Mouse (Mus musculus) ovary, adult 2 months (tissue): ENCODE results near the gene Ttll7. TPM values are rescaled to one million over a fixed set of nuclear protein-coding genes. Genes with fewer than 3 reads are reported as not detected.

ENCODE experiments used
- polyA plus RNA-seq: library from polyadenylated mRNA; depleted of rRNA; stranded (reverse); fragments of >200 nt; gene quantifications from 2 replicates; pipeline ENCODE4 v1.2.3, GENCODE M21; 2012; rRNA removed

Gene Ttll7
- polyA plus RNA-seq, result 1.3 and 1.4 TPM in 2 replicates

DNA sequence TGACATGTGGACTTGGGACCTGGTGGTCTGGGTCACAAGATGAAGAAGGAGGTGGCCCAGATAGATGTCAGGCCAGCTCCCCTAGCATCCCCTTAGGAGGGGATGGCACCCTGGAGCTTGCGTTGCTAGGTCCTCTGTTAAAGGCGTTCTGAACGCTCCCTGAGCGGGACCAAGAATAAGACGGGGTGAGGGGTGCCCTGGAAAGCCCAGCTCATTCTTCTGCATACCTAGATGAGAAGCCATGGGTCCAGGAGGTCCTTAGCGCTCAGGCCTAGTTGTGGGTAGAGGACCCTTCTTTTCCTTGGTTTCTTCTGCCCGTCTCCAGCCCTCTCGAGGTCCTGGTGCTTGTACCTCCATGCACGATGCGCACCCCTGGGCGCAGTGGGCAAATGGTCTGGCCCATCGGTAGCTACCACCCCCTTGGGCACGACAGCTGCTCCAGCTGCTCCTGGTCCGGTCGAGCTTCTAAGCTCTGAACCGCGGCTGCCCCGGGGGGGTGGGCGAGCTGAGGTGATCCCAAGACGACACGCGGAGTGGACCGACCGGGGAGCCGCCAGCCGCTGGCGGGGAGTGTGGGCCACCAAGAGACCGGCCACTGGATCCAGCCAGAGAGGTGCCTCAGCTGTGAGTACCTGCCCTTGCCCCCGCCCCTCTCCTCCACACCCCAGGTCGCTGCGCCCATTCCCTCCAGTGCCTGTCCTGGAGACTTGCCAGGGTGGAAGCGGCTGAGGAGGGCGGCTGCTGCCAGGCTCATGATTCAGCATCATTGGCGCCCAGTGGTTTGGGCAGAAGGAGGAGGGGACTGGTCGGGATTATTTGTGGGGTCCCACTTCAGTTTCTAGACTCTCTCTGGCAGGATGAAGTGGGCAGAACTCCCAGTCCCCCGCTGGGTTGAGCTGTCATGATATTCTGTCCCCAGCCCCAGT, at the start of gene Ttll7:
Ttll7 (plus strand) TSS at position 402 of the 926 bp plus-strand sequence.

GRCm38 (mm10) chr3:146812901-146813393, 39.2 kb upstream of the Ttll7 start, which contains the start of gene Prkacb:
TSS of gene Prkacb (minus strand) at chr3:146812990.

Other genes starting within 250 kb of the Ttll7 start
- gene Dnase2b, start 236.8 kb upstream of the Ttll7 start, polyA plus RNA-seq, result not detected in 2 replicates
- gene 4930503B20Rik, start 201.1 kb upstream of the Ttll7 start, polyA plus RNA-seq, result not detected in 2 replicates
- 0.26 and 0.31 TPM in 2 replicates for gene Samd13, start 166.8 kb upstream of the Ttll7 start, polyA plus RNA-seq
- gene Prkacb, start 39.4 kb upstream of the Ttll7 start, polyA plus RNA-seq, result 20.5 and 27.8 TPM in 2 replicates